In the genomic region with DNA sequence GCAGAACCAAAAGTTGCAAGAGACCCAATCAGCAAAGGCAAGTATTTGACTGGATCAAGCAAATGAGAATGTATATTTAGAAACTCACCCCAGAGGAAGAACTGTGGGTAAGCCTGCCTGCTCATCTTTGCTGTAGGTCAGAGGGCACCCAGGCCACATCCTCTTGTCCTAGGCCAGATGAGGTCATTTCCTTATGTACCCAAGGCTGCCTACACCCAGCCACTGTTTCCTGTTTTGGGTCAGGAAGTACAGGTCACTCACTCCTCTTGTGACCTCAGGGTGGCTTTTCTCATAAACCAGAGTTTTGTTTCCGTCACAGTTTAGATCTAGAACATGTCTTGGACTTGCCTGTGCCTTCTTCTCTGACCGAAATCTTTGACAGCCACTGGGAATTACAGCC, we compare ENCODE assay signal across 10 mouse cellular contexts. TPM values are rescaled to one million over a fixed set of nuclear protein-coding genes. Genes with fewer than 3 reads are reported as not detected.
DNase-seq lines count a peak whose midpoint lies in the region; ATAC-seq and TF ChIP-seq lines count a peak whose summit lies in the region.
"Had no signal": no experiment of that assay in that cellular context is flagged by ENCODE, and none has a peak within 500 bp of the region (broad histone marks: within the 10 kb centered on the region; RNA-seq: fewer than 3 reads in every experiment).

No protein-coding gene starts in this region.

- H3K4me2 ChIP-seq in liver, embryonic 14.5 days (ENCODE audit: low read depth): no peak overlapping the region
- H3K4me2 ChIP-seq in hindbrain, embryonic 16.5 days (ENCODE audit: low read length): no peak overlapping the region
- H3K4me2 ChIP-seq: lung, embryonic 15.5 days had no signal

- H3K36me3 ChIP-seq in liver, embryonic 14.5 days (replicated peaks; ENCODE audit: control insufficient read depth, insufficient read depth, low read depth): no peaks in the 10 kb centered on the region
- no peaks in the 10 kb centered on the region for H3K36me3 ChIP-seq in small intestine, adult 2 months (ENCODE audit: control insufficient read depth, insufficient read depth, low read length)
- no peaks in the 10 kb centered on the region for H3K36me3 ChIP-seq in hindbrain, embryonic 16.5 days (ENCODE audit: control insufficient read depth, insufficient read depth, low read length)
- H3K36me3 ChIP-seq: lung, embryonic 15.5 days had no signal

- no peak for TF ChIP-seq POLR2A in bone marrow macrophage, adult 2 months (IDR thresholded peaks at IDR 0.05; ENCODE audit: borderline replicate concordance, low read depth, low read length)
- no peak for TF ChIP-seq POLR2A in small intestine, adult 2 months (IDR thresholded peaks at IDR 0.05; ENCODE audit: low read depth, low read length)

- no peaks in the 10 kb centered on the region for H3K9me3 ChIP-seq in liver, embryonic 14.5 days (ENCODE audit: control insufficient read depth, low read length)
- H3K9me3 ChIP-seq in hindbrain, embryonic 16.5 days (ENCODE audit: control insufficient read depth, low read length): no peaks in the 10 kb centered on the region
- H3K9me3 ChIP-seq: lung, embryonic 15.5 days had no signal

- DNase-seq in layer of hippocampus, adult 2 months (ENCODE audit: low spot score in 2 of 2): no peak
- DNase-seq in layer of hippocampus, adult 8-10 months (ENCODE audit: low spot score in 2 of 2): no peak
- no peak for DNase-seq in liver, embryonic 14.5 days (ENCODE audit: low read depth in 3 of 3, low spot score in 3 of 3)
- DNase-seq in right cerebral cortex, adult 2 months (ENCODE audit: low spot score in 2 of 2): no peak
- no peak for DNase-seq in layer of hippocampus, postnatal 14 days (ENCODE audit: low spot score in 2 of 2)

- H3K4me3 ChIP-seq in layer of hippocampus, adult 2 months: no peak overlapping the region
- H3K4me3 ChIP-seq in bone marrow macrophage, adult 2 months (ENCODE audit: insufficient read depth, low read length): no peak overlapping the region
- H3K4me3 ChIP-seq in liver, embryonic 14.5 days (ENCODE audit: insufficient read depth in 1 of 2, low read depth in 2 of 2, low read length in 2 of 2): no peak overlapping the region
- no peak overlapping the region for H3K4me3 ChIP-seq in small intestine, adult 2 months (ENCODE audit: low read depth, low read length)
- no peak overlapping the region for H3K4me3 ChIP-seq in hindbrain, embryonic 16.5 days (ENCODE audit: low read length)
- H3K4me3 ChIP-seq: lung, embryonic 15.5 days had no signal

- TF ChIP-seq EP300 in liver, embryonic 14.5 days (IDR thresholded peaks at IDR 0.05; ENCODE audit: low read depth): no peak

- H3K9ac ChIP-seq in liver, embryonic 14.5 days (replicated peaks): no peak overlapping the region
- H3K9ac ChIP-seq in hindbrain, embryonic 16.5 days (ENCODE audit: low read depth, low read length): no peak overlapping the region
- H3K9ac ChIP-seq: lung, embryonic 15.5 days had no signal

- 38% methylated on average over 2 of the region's 2 CpGs for WGBS in liver, embryonic 14.5 days (ENCODE audit: insufficient replicate concordance)
- 71% methylated on average over 2 of the region's 2 CpGs for WGBS in small intestine, adult 2 months
- WGBS in hindbrain, embryonic 16.5 days: 79% methylated on average over 2 of the region's 2 CpGs

- peaks cover 43% of the 10 kb centered on the region for H3K4me1 ChIP-seq in bone marrow macrophage, adult 2 months (ENCODE audit: control insufficient read depth, insufficient read depth, low read length)
- peaks cover 3 to 10% of the 10 kb centered on the region in 2 experiments; a peak in 3 of 4 replicates for H3K4me1 ChIP-seq in liver, embryonic 14.5 days (replicated peaks; ENCODE audit: control insufficient read depth in 2 of 2, insufficient read depth in 2 of 2, low read length in 1 of 2)
- peaks cover 31% of the 10 kb centered on the region for H3K4me1 ChIP-seq in small intestine, adult 2 months (ENCODE audit: control insufficient read depth, insufficient read depth, insufficient read length, low read length)
- H3K4me1 ChIP-seq in hindbrain, embryonic 16.5 days (ENCODE audit: control insufficient read depth, insufficient read depth, low read depth, low read length): no peaks in the 10 kb centered on the region
- H3K4me1 ChIP-seq: lung, embryonic 15.5 days had no signal

- peak overlapping the region; percentile 58 for H3K27ac ChIP-seq in layer of hippocampus, adult 2 months
- peak overlapping the region; percentile 89 for H3K27ac ChIP-seq in bone marrow macrophage, adult 2 months (ENCODE audit: insufficient read depth, low read depth, low read length)
- H3K27ac ChIP-seq in liver, embryonic 14.5 days: no peak overlapping the region
- H3K27ac ChIP-seq in small intestine, adult 2 months (ENCODE audit: insufficient read depth, low read depth, low read length): peak overlapping the region; percentile 83
- H3K27ac ChIP-seq in hindbrain, embryonic 16.5 days (ENCODE audit: low read depth, low read length): no peak overlapping the region
- H3K27ac ChIP-seq: lung, embryonic 15.5 days had no signal

- peak; percentile 38; the same call in 1 of the 2 replicates for ATAC-seq in liver, embryonic 14.5 days (ENCODE audit: insufficient read depth)
- ATAC-seq in hindbrain, embryonic 16.5 days: no peak
- ATAC-seq: Patski had no signal

- TF ChIP-seq CTCF in layer of hippocampus, adult 2 months (conservative IDR thresholded peaks at IDR 0.05): no peak
- no peak for TF ChIP-seq CTCF in bone marrow macrophage, adult 2 months (IDR thresholded peaks at IDR 0.05; ENCODE audit: low read depth, low read length)
- no peak for TF ChIP-seq CTCF in liver, embryonic 14.5 days (IDR thresholded peaks at IDR 0.05; ENCODE audit: low read depth)
- no peak for TF ChIP-seq CTCF in small intestine, adult 2 months (IDR thresholded peaks at IDR 0.05; ENCODE audit: extremely low read depth, insufficient read length, insufficient replicate concordance, low read depth, low read length)

- no peaks in the 10 kb centered on the region for H3K27me3 ChIP-seq in liver, embryonic 14.5 days (ENCODE audit: control insufficient read depth, insufficient read depth, low read length)
- no peaks in the 10 kb centered on the region for H3K27me3 ChIP-seq in small intestine, adult 2 months (ENCODE audit: control insufficient read depth, insufficient read depth, low read length)
- H3K27me3 ChIP-seq in hindbrain, embryonic 16.5 days (replicated peaks; ENCODE audit: control insufficient read depth, insufficient read depth, low read length): no peaks in the 10 kb centered on the region
- H3K27me3 ChIP-seq: lung, embryonic 15.5 days; Patski had no signal

RNA-seq across cellular contexts. Expression of gene Cd34, which starts 56.6 kb away (rescaled TPM):
- 10 to 100 TPM; 25.5 to 26.5 TPM for total RNA-seq in layer of hippocampus, adult 2 months (2021)
- 10 to 100 TPM; 32.2 to 56.7 (median 45.5) TPM for total RNA-seq in layer of hippocampus, adult 8-10 months (2022)
- 0.23 TPM in 1 of 2 replicates, not detected in the other for polyA plus RNA-seq in bone marrow macrophage, adult 2 months (2012; ENCODE audit: insufficient read depth, insufficient read length, missing spikeins)
- 5.8 and 7.7 TPM in 2 replicates for polyA plus RNA-seq in liver, embryonic 14.5 days (2012; rRNA removed)
- polyA plus RNA-seq in liver, embryonic 14.5 days (2014; fragmentation: Nextera tagmentation; extraction: Ambion mirVana): 10.6 and 11.2 TPM in 2 replicates
- polyA plus RNA-seq in small intestine, adult 2 months (2012; rRNA removed): 4.5 and 5.8 TPM in 2 replicates
- polyA plus RNA-seq in hindbrain, embryonic 16.5 days (2015; fragmentation: Nextera tagmentation; extraction: Ambion mirVana): 29.8 and 36.5 TPM in 2 replicates
- total RNA-seq in layer of hippocampus, postnatal 14 days (2021): 10 to 100 TPM; 32.1 to 33.2 TPM

Comparison
In these comparisons a context has a peak if more than half of its experiments do, and no peak if none do; other contexts are left out.
1. H3K27ac ChIP-seq: peak in layer of hippocampus, adult 2 months (single experiment), bone marrow macrophage, adult 2 months (single experiment) and small intestine, adult 2 months (single experiment); none in liver, embryonic 14.5 days (single experiment) and hindbrain, embryonic 16.5 days (single experiment).